Comparison of ENCODE assay signal across 34 mouse cellular contexts in the genomic region with DNA sequence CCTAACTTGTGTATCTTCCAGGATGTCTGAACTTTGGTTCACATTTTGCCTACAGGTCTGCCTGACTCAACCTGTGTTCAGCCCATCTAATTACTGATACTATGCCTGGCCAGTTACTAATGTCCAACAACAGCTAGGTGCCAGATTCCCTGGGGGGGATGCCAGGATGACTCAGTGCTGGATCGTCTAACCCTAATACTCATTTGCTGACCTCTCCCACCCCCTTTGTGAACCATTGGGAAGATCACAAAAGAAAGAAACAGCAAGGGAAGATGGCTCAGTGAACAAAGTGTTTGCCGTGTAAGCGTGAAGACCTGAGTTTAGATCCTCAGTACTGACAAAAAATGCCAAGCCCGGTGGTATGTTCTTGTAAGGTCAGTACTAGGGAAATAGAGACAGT.
"Had no signal": no experiment of that assay in that cellular context is flagged by ENCODE, and none has a peak within 500 bp of the region (broad histone marks: within the 10 kb centered on the region; RNA-seq: fewer than 3 reads in every experiment).

No protein-coding gene starts in this region.

- DNase-seq: heart, postnatal 10 days; heart, postnatal 14 days; heart, postnatal 36 days; heart, postnatal 4 days; kidney, adult 11 months; kidney, adult 18-20 months; kidney, adult 2 months; kidney, adult 8-10 months; kidney, adult 9 months; kidney, postnatal 10 days; kidney, postnatal 14 days; kidney, postnatal 25 days; kidney, postnatal 36 days; kidney, postnatal 4 days; layer of hippocampus, adult 9-11 months; layer of hippocampus, postnatal 36 days had no signal

- H3K27ac ChIP-seq: heart, embryonic 13.5 days; heart, embryonic 15.5 days; hindbrain, embryonic 10.5 days; hindbrain, embryonic 12.5 days; hindbrain, embryonic 13.5 days; hindbrain, embryonic 14.5 days; hindbrain, embryonic 15.5 days; hindbrain, postnatal 0 days; intestine, embryonic 15.5 days; kidney, embryonic 15.5 days; kidney, postnatal 0 days; layer of hippocampus, adult 2 months; left cerebral cortex, adult 2 months had no signal

- H3K4me2 ChIP-seq: heart, embryonic 11.5 days; heart, embryonic 13.5 days; heart, embryonic 15.5 days; hindbrain, embryonic 12.5 days; hindbrain, embryonic 13.5 days; hindbrain, embryonic 14.5 days; hindbrain, embryonic 15.5 days; intestine, embryonic 15.5 days; kidney, embryonic 15.5 days had no signal

- ATAC-seq: hindbrain, embryonic 16.5 days; hindbrain, postnatal 0 days; inflammation-experienced regulatory T-cells, adult 6 months; intestine, embryonic 15.5 days; intestine, embryonic 16.5 days; intestine, postnatal 0 days had no signal

- H3K4me3 ChIP-seq: heart, embryonic 13.5 days; heart, embryonic 15.5 days; hindbrain, embryonic 10.5 days; hindbrain, embryonic 12.5 days; hindbrain, embryonic 13.5 days; hindbrain, embryonic 15.5 days; intestine, embryonic 15.5 days; kidney, embryonic 15.5 days; layer of hippocampus, adult 2 months; left cerebral cortex, adult 2 months had no signal

- H3K27me3 ChIP-seq: heart, embryonic 13.5 days; heart, embryonic 15.5 days; hindbrain, embryonic 12.5 days; hindbrain, embryonic 13.5 days; hindbrain, embryonic 15.5 days; intestine, embryonic 15.5 days; kidney, embryonic 15.5 days had no signal

- H3K9ac ChIP-seq: heart, embryonic 13.5 days; heart, embryonic 15.5 days; hindbrain, embryonic 12.5 days; hindbrain, embryonic 13.5 days; hindbrain, embryonic 14.5 days; hindbrain, embryonic 15.5 days; intestine, embryonic 15.5 days; kidney, embryonic 15.5 days had no signal

- H3K4me1 ChIP-seq: heart, embryonic 13.5 days; heart, embryonic 15.5 days; hindbrain, embryonic 10.5 days; hindbrain, embryonic 12.5 days; hindbrain, embryonic 13.5 days; hindbrain, embryonic 15.5 days; intestine, embryonic 15.5 days; kidney, embryonic 15.5 days had no signal

- H3K9me3 ChIP-seq: heart, embryonic 13.5 days; heart, embryonic 15.5 days; hindbrain, embryonic 10.5 days; hindbrain, embryonic 12.5 days; hindbrain, embryonic 13.5 days; hindbrain, embryonic 15.5 days; intestine, embryonic 15.5 days; kidney, embryonic 15.5 days had no signal

- H3K36me3 ChIP-seq: heart, embryonic 13.5 days; heart, embryonic 15.5 days; hindbrain, embryonic 10.5 days; hindbrain, embryonic 12.5 days; hindbrain, embryonic 13.5 days; hindbrain, embryonic 15.5 days; intestine, embryonic 15.5 days; kidney, embryonic 15.5 days had no signal
